Mouse (Mus musculus) inflammation-experienced regulatory T-cells, adult 6 months (primary cell): ENCODE measurements around the gene Prkar1a. TPM values are rescaled to one million over a fixed set of nuclear protein-coding genes. Genes with fewer than 3 reads are reported as not detected.
A peak's percentile ranks its signal among the peaks of the same experiment; 100 is the strongest.
"Not testable (repeated sequence)": the region's sequence is repeated elsewhere in the genome, so short reads cannot be mapped to it uniquely, and the experiment has no call there.

ENCODE experiments used
- ATAC-seq: one replicate; pipeline ENCODE4 v1.8.0; 2017
- polyA plus RNA-seq, 3 experiments: library from polyadenylated mRNA; unstranded; fragments of 100-300 nt; shearing (Covaris generic); gene quantifications; one replicate each; pipeline ENCODE4 v1.2.1; 2017

The Prkar1a gene
- polyA plus RNA-seq = 100 to 1,000 TPM; 403 to 748 (median 453) TPM

GRCm38 (mm10) chr11:109649206-109649605 lies at the start of gene Prkar1a:
TSS of gene Prkar1a (plus strand) at chr11:109649405.
- ATAC-seq = no peak

GRCm38 (mm10) chr11:109607600-109607999 lies 41.6 kb upstream of the Prkar1a start:
- ATAC-seq = no peak

- ATAC-seq = no peak
Measured at GRCm38 (mm10) chr11:109608976-109609625, 40.1 kb upstream of the Prkar1a start.

- no peak for ATAC-seq
Measured at GRCm38 (mm10) chr11:109610046-109610794, 39.0 kb upstream of the Prkar1a start.

DNA sequence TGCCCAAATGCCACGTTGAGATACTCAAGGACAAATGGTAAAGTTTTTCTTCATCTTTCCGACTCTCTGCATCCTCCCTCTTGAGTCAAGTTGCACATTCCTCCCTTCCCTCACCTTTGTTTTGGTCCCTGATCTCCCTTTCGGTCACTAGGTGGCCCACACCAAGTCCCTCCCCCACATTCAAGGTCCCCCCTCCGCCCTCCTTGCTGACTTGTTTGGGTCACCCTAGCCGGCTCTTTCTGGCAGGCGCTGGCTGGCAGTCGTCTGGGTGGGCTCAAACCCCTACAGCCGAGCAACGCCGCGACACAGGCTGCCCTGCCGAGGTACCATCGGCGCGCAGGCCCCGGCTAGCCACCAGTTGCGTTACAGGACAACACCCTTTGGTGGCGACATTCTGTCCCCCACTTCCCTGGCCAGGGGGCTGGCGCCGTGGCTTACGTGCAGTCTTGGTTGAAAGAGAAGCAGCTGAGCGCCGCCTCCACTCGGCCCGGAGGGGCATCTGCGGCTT lies 38.4 kb upstream of the Prkar1a start:
- no peak for ATAC-seq

DNA sequence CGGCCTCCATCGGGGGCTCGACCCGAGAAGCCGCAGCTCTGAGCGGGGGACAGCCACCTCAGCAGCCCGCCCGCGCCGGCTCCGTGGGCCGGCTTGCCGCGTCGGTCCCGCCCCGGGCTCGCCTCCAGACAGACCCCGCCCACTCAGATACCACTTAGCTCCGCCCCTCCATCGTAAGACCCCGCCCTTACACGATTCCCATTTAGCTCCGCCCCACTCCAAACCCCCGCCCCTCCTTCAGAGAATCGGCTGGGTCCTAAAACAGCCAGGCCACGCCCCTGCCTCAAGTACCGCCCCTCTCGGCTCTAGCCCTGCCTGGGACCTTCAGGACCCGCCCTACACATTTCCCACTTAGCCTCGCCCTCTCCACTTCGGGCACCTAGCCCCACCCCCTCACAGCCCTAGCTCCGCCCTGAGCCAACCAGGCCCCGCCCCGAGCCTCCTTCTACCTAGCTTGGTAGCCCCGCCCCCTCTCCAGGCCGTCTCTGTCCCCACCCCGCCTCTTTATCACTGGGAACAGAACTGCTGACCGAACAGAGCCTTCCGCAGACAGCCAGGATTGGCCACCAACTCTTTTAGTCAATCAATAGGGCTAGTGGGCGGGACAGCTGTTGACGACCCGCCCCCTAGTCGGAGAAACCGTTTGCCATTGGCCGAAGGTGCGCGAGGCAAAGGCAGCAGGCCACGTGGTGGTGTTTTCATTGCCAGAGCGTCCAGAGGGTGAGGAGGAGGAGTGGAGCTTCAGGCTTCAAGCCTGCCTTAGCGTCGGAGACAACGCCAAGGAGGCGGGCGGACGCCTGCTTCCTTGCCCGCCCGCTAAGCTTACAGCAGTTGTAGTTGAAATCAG lies 37.7 kb upstream of the Prkar1a start, which contains the start of gene Wipi1:
Gene Wipi1, minus strand, starts transcription at position 665 of the 847 bp plus-strand sequence.
- ATAC-seq = peak; percentile 87

GRCm38 (mm10) chr11:109612871-109613529 lies 36.2 kb upstream of the Prkar1a start:
- ATAC-seq = no peak

- no peak for ATAC-seq
Measured at GRCm38 (mm10) chr11:109615286-109615685, 33.9 kb upstream of the Prkar1a start.

DNA sequence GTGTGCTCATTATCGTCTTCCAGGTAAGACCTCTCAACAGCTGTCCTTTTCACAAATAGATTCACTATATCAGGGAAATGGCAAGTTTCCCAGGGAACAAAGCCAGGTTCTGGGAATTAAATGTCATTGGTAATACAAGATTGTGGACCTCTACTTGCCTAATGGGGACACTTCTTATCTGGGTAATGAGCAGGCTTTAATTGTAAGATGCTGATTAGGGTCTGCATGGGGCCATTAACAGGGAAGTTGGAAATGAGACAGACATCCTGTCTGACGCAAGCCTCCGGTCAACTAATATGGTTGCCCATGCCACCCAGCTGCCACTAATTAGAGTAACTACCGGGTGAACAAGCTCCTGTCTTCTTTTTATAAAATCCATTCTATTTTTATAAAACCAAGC lies 32.9 kb upstream of the Prkar1a start:
- ATAC-seq = no peak

GRCm38 (mm10) chr11:109616766-109617165 lies 32.4 kb upstream of the Prkar1a start:
- ATAC-seq = no peak

DNA sequence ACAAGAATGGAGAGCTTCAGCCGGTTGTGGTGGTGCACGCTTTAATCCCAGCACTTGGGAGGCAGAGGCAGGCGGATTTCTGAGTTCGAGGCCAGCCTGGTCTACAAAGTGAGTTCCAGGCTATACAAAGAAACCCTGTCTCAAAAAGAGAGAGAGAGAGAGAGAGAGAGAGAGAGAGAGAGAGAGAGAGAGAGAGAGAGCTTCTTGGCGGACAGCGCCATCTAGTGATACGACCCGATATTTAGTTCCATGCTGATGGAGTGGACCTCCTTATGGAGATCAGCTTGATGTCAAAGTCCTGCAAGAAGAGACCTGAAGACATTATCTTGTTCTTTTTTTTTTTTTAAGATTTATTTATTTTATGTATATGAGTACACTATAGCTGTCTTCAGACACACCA lies 30.1 kb upstream of the Prkar1a start:
- ATAC-seq = not testable (repeated sequence)

DNA sequence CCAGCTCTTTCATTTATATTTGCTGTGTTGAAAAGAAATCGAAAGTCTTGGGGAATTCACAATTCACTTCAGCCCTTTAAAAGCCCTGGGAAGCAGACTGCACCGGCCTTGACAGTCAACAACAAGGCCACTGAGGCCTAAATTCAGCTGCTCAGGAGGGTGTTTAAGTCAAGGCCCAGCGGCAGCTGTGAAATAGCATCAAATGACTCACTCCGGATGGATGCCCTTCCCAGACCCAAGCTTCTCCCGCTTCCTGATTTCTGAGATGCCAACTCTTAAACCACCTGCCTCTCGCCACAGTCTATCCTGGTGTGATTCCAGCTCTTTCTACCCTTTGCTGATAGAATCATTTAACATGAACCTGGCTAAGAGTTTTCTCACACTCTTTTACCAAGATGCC lies 28.8 kb upstream of the Prkar1a start:
- ATAC-seq = no peak

DNA sequence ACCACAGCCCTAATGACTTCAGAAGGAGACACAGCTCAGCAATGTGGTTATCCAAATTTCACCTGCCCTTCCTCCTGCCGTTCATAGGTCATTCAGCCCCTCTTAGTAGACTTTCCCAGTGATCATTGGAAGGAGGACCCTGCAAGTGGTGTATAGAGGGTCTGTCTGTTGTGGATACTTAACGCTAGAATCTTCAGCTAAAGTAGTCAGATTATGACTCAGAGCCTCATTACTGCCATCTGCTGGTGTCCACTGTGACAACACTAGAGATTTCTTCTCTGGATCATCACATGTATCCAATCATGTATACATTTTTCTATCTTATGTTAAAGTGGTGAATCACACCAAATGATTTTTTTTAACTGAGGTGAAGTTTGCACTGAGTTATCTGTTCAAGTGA lies 28.0 kb upstream of the Prkar1a start:
- peak; percentile 61 for ATAC-seq

DNA sequence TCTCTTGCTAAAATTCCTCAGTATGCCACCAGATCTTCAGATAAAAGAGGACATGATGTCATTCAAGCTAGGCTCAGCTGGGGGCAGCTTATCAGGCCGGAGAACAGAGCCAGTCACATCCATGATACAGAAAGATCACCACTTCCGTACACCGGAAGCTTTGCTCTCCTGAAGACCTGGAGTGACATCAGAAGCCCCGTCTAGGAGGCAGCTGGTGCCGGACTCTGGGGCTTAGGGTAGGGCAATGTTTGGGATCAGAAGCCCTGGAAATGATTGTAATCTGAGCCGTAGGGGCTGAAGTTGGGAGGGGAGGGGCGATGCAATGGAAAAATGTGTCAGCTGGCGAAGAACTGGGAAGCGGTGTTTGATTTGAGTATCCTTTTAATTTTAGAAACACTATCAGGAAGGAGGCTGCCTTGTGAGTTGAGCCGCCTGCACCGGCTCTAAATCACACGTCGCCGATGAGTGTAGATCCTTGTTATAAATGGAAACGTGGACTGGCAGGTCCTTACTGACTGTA lies 26.6 kb upstream of the Prkar1a start:
- ATAC-seq = no peak

DNA sequence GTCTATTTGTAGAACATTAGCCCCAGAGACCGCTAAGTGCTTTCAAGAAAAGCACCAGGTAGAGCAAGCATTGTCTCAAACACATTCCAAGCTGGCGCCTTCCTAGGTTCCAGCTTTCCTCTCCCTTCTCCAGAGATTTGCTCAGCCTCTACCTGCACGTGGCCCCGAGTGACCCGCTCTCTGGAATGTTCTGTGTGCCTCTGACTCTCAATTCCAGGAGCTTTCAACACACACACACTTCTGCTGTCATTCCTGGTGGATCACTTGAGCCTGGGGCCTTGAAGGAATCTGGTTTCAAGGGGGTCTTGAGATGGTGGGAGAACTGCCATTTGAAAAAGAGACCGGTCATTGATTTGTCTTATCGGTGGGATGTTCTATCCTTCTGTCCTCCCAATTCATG lies 26.0 kb upstream of the Prkar1a start:
- ATAC-seq = no peak

DNA sequence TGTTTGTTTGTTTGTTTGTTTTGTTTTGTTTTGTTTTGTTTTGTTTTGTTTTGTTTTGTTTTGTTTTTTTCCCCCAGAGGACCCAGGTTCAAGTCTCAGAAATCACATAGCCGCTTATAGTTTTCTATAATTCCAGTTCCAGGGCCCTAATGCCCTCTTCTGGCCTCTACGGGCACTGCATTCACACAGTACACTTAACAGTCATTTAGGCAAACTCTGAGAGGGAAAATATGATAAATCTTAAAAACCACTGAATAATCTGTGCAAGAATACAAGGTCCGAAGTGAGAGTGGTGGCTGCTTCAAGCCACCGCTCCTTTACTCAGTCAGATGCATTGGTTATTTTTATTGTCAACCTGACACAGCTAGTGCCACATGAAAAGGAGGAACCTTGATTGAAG lies 21.6 kb upstream of the Prkar1a start:
- no peak for ATAC-seq

GRCm38 (mm10) chr11:109628099-109628498 lies 21.1 kb upstream of the Prkar1a start:
- no peak for ATAC-seq

DNA sequence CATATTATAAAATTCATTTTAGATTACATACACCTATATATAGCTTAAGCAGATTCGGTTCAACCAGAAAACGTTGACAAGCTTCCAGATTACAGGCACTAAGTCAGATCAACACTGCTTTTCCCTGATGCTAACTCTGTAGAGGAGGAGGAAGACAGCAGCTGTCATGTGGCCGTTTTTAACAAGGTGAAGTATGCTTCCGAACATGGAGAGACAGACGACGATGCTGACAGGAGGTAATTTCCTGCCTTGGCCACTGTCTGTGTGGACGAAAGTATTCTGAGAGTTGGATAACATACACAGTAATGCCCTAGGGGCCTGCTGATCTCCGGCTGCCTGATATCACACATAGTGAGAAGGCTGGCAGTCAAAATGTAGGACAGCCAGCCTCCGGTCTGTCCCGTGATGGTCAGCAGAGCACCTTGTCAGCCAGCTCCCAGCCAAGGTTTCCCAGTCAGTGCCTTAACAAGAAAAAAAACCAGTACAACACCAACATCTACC lies 20.1 kb upstream of the Prkar1a start:
- ATAC-seq = no peak

DNA sequence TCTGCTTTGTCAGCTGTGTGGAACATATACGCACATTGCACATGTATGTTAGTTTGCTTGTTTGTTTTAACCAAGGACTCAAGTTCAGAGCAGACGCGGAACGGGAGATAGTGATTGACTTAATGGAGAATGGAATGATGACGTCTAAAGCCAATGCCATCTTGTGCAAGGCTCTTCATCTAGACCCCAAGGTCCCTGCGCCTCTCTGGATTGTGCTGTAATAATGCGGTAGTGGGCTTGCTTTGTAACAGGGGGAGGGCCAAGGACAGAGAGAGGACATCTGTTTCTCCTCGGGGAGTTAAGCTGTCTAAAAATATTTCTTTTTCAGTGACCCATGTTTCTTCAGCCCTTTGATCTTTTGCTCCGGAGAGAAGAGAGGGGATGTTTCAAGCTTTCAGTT lies 14.3 kb upstream of the Prkar1a start:
- no peak for ATAC-seq

DNA sequence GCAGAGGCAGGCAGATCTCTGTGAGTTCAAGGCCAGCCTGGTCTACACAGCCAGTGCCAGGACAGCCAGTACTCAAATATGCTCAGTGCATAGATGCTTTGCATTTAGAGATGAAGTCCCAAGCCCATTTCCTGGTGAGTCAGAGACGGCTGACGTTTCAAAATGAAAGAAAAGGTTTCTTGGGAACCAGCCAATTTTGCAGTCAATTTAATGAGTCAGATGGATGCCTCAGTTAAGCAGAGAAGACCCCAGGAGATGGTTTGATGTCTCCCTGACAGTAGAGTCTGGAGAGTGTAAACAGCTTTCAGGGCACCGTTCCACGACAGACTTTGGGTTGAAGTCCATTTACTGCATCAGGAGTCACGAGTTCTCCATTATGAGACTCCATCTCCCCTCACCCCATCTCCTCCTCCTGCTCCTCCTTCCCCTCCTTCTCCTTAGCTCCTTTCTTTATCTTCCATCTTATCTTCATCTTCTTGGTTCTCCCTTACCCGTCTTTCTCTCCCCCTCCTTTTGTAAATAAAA lies 13.3 kb upstream of the Prkar1a start:
- ATAC-seq = no peak

GRCm38 (mm10) chr11:109641498-109642222 lies 7.5 kb upstream of the Prkar1a start:
- no peak for ATAC-seq
